Mouse (Mus musculus): ENCODE results near the gene Gadd45g.
A peak's percentile ranks its signal among the peaks of the same experiment; 100 is the strongest.

Gadd45g gene

GRCm38 (mm10) chr13:51853301-51854243 lies 7.1 kb downstream of the Gadd45g start:
- DNase-seq: no peak

GRCm38 (mm10) chr13:51855584-51855983 lies 9.1 kb downstream of the Gadd45g start:
- DNase-seq: no peak

- no peak for DNase-seq
Measured at GRCm38 (mm10) chr13:51857156-51857555, 10.7 kb downstream of the Gadd45g start.

- DNase-seq: no peak
Measured at GRCm38 (mm10) chr13:51858475-51858874, 12.0 kb downstream of the Gadd45g start.

GRCm38 (mm10) chr13:51859174-51859573 lies 12.7 kb downstream of the Gadd45g start:
- DNase-seq: no peak

- DNase-seq: no peak
Measured at GRCm38 (mm10) chr13:51859798-51860197, 13.3 kb downstream of the Gadd45g start.

- no peak for DNase-seq
Measured at GRCm38 (mm10) chr13:51862750-51863149, 16.3 kb downstream of the Gadd45g start.

GRCm38 (mm10) chr13:51866151-51866659 lies 19.7 kb downstream of the Gadd45g start:
- DNase-seq: peak; percentile 87 to 96

- DNase-seq: peak; percentile 67 to 94
Measured at GRCm38 (mm10) chr13:51868491-51869128, 22.1 kb downstream of the Gadd45g start.

- DNase-seq: peak; percentile 37 to 77
Measured at GRCm38 (mm10) chr13:51869129-51869491, 22.6 kb downstream of the Gadd45g start.

- DNase-seq: peak; percentile 79 to 94
Measured at GRCm38 (mm10) chr13:51871148-51871547, 24.7 kb downstream of the Gadd45g start.

- DNase-seq: peak; percentile 66 to 88
Measured at GRCm38 (mm10) chr13:51872252-51872962, 25.9 kb downstream of the Gadd45g start.

- DNase-seq: peak; percentile 20 to 56
Measured at GRCm38 (mm10) chr13:51872963-51873514, 26.6 kb downstream of the Gadd45g start.

- DNase-seq: no peak
Measured at GRCm38 (mm10) chr13:51873786-51874185, 27.3 kb downstream of the Gadd45g start.

- DNase-seq: no peak
Measured at GRCm38 (mm10) chr13:51876131-51876530, 29.7 kb downstream of the Gadd45g start.

- no peak for DNase-seq
Measured at GRCm38 (mm10) chr13:51878806-51879205, 32.3 kb downstream of the Gadd45g start.

- no peak for DNase-seq
Measured at GRCm38 (mm10) chr13:51879571-51879970, 33.1 kb downstream of the Gadd45g start.

GRCm38 (mm10) chr13:51880019-51880418 lies 33.5 kb downstream of the Gadd45g start:
- no peak for DNase-seq

GRCm38 (mm10) chr13:51881271-51882128 lies 35.0 kb downstream of the Gadd45g start:
- peak; percentile 86 to 90 for DNase-seq

- no peak for DNase-seq
Measured at GRCm38 (mm10) chr13:51882218-51882617, 35.7 kb downstream of the Gadd45g start.

- no peak for DNase-seq
Measured at GRCm38 (mm10) chr13:51884250-51884649, 37.8 kb downstream of the Gadd45g start.

GRCm38 (mm10) chr13:51885594-51885993 lies 39.1 kb downstream of the Gadd45g start:
- no peak for DNase-seq
